Mouse (Mus musculus): ENCODE measurements around the gene 4930558C23Rik. TPM values are rescaled to one million over a fixed set of nuclear protein-coding genes. Genes with fewer than 3 reads are reported as not detected.
A peak's percentile ranks its signal among the peaks of the same experiment; 100 is the strongest.

Gene 4930558C23Rik
- polyA plus RNA-seq, 2 experiments, result not detected

GRCm38 (mm10) chr3:95417866-95418265 lies 15.2 kb upstream of the 4930558C23Rik start:
- H3K4me3 ChIP-seq (ENCODE audit: insufficient read depth in 1 of 2, low read depth in 2 of 2, low read length in 2 of 2), result no peak overlapping the region
- H3K27ac ChIP-seq, result no peak overlapping the region
- no peak overlapping the region for H3K4me2 ChIP-seq (ENCODE audit: low read depth)
- H3K4me1 ChIP-seq (replicated peaks; ENCODE audit: control insufficient read depth in 2 of 2, insufficient read depth in 2 of 2, low read length in 1 of 2), result no peaks in the 10 kb centered on the region
- no peaks in the 10 kb centered on the region for H3K27me3 ChIP-seq (ENCODE audit: control insufficient read depth, insufficient read depth, low read length)
- no peak for TF ChIP-seq CTCF (IDR thresholded peaks at IDR 0.05; ENCODE audit: low read depth)
- DNase-seq (ENCODE audit: low read depth in 3 of 3, low spot score in 3 of 3) (no peak), ATAC-seq (ENCODE audit: insufficient read depth) (no peak)
- 74% methylated on average over 6 of the region's 6 CpGs for WGBS (ENCODE audit: insufficient replicate concordance)
- H3K36me3 ChIP-seq (replicated peaks; ENCODE audit: control insufficient read depth, insufficient read depth, low read depth), result no peaks in the 10 kb centered on the region
- no peaks in the 10 kb centered on the region for H3K9me3 ChIP-seq (ENCODE audit: control insufficient read depth, low read length)
- no peak overlapping the region for H3K9ac ChIP-seq (replicated peaks)

GRCm38 (mm10) chr3:95412268-95412667 lies 9.6 kb upstream of the 4930558C23Rik start:
- H3K36me3 ChIP-seq (replicated peaks; ENCODE audit: control insufficient read depth, insufficient read depth, low read depth), result no peaks in the 10 kb centered on the region
- no peaks in the 10 kb centered on the region for H3K9me3 ChIP-seq (ENCODE audit: control insufficient read depth, low read length)
- 72% methylated on average over 1 of the region's 1 CpGs for WGBS (ENCODE audit: insufficient replicate concordance)
- no peak overlapping the region for H3K4me2 ChIP-seq (ENCODE audit: low read depth)
- ATAC-seq (ENCODE audit: insufficient read depth), result no peak
- H3K4me1 ChIP-seq (replicated peaks; ENCODE audit: control insufficient read depth in 2 of 2, insufficient read depth in 2 of 2, low read length in 1 of 2), result no peaks in the 10 kb centered on the region
- TF ChIP-seq EP300 (IDR thresholded peaks at IDR 0.05; ENCODE audit: low read depth), result no peak
- TF ChIP-seq CTCF (IDR thresholded peaks at IDR 0.05; ENCODE audit: low read depth), result no peak
- H3K27me3 ChIP-seq (ENCODE audit: control insufficient read depth, insufficient read depth, low read length), result no peaks in the 10 kb centered on the region
- no peak for DNase-seq (ENCODE audit: low read depth in 3 of 3, low spot score in 3 of 3)
- H3K4me3 ChIP-seq (ENCODE audit: insufficient read depth in 1 of 2, low read depth in 2 of 2, low read length in 2 of 2), result no peak overlapping the region
- H3K27ac ChIP-seq, result no peak overlapping the region
- no peak overlapping the region for H3K9ac ChIP-seq (replicated peaks)

- Histone ChIP-seq H3K36me3 (replicated peaks; ENCODE audit: control insufficient read depth, insufficient read depth, low read depth) (no peaks in the 10 kb centered on the region), H3K9ac (replicated peaks) (no peak overlapping the region), H3K4me2 (ENCODE audit: low read depth) (no peak overlapping the region), H3K4me1 (replicated peaks; ENCODE audit: control insufficient read depth in 2 of 2, insufficient read depth in 2 of 2, low read length in 1 of 2) (no peaks in the 10 kb centered on the region), H3K4me3 (ENCODE audit: insufficient read depth in 1 of 2, low read depth in 2 of 2, low read length in 2 of 2) (no peak overlapping the region), H3K9me3 (ENCODE audit: control insufficient read depth, low read length) (no peaks in the 10 kb centered on the region), H3K27ac (no peak overlapping the region), H3K27me3 (ENCODE audit: control insufficient read depth, insufficient read depth, low read length) (no peaks in the 10 kb centered on the region)
- ATAC-seq (ENCODE audit: insufficient read depth), result no peak
- TF ChIP-seq CTCF (IDR thresholded peaks at IDR 0.05; ENCODE audit: low read depth), result no peak
- TF ChIP-seq EP300 (IDR thresholded peaks at IDR 0.05; ENCODE audit: low read depth), result no peak
- no peak for DNase-seq (ENCODE audit: low read depth in 3 of 3, low spot score in 3 of 3)
- WGBS (ENCODE audit: insufficient replicate concordance), result 79% methylated on average over 2 of the region's 2 CpGs
Measured at GRCm38 (mm10) chr3:95408852-95409251, 6.2 kb upstream of the 4930558C23Rik start.

GRCm38 (mm10) chr3:95407728-95408127 lies 5.1 kb upstream of the 4930558C23Rik start:
- no peaks in the 10 kb centered on the region for H3K36me3 ChIP-seq (replicated peaks; ENCODE audit: control insufficient read depth, insufficient read depth, low read depth)
- no peaks in the 10 kb centered on the region for H3K27me3 ChIP-seq (ENCODE audit: control insufficient read depth, insufficient read depth, low read length)
- H3K4me3 ChIP-seq (ENCODE audit: insufficient read depth in 1 of 2, low read depth in 2 of 2, low read length in 2 of 2), result no peak overlapping the region
- 59% methylated on average over 1 of the region's 1 CpGs for WGBS (ENCODE audit: insufficient replicate concordance)
- no peak for TF ChIP-seq EP300 (IDR thresholded peaks at IDR 0.05; ENCODE audit: low read depth)
- TF ChIP-seq CTCF (IDR thresholded peaks at IDR 0.05; ENCODE audit: low read depth), result no peak
- ATAC-seq (ENCODE audit: insufficient read depth), result no peak
- H3K4me1 ChIP-seq (replicated peaks; ENCODE audit: control insufficient read depth in 2 of 2, insufficient read depth in 2 of 2, low read length in 1 of 2), result no peaks in the 10 kb centered on the region
- H3K27ac ChIP-seq, result no peak overlapping the region
- DNase-seq (ENCODE audit: low read depth in 3 of 3, low spot score in 3 of 3), result no peak
- no peaks in the 10 kb centered on the region for H3K9me3 ChIP-seq (ENCODE audit: control insufficient read depth, low read length)
- H3K4me2 ChIP-seq (ENCODE audit: low read depth), result no peak overlapping the region
- no peak overlapping the region for H3K9ac ChIP-seq (replicated peaks)

GRCm38 (mm10) chr3:95394385-95394784 lies 8.3 kb downstream of the 4930558C23Rik start:
- no peak overlapping the region for H3K9ac ChIP-seq (replicated peaks)
- no peak overlapping the region for H3K27ac ChIP-seq
- H3K4me3 ChIP-seq (ENCODE audit: insufficient read depth in 1 of 2, low read depth in 2 of 2, low read length in 2 of 2), result no peak overlapping the region
- ATAC-seq (ENCODE audit: insufficient read depth), result no peak
- no peaks in the 10 kb centered on the region for H3K27me3 ChIP-seq (ENCODE audit: control insufficient read depth, insufficient read depth, low read length)
- WGBS (ENCODE audit: insufficient replicate concordance), result 68% methylated on average over 4 of the region's 4 CpGs
- no peak overlapping the region for H3K4me2 ChIP-seq (ENCODE audit: low read depth)
- peak; percentile 59 for TF ChIP-seq CTCF (IDR thresholded peaks at IDR 0.05; ENCODE audit: low read depth)
- TF ChIP-seq EP300 (IDR thresholded peaks at IDR 0.05; ENCODE audit: low read depth), result no peak
- H3K36me3 ChIP-seq (replicated peaks; ENCODE audit: control insufficient read depth, insufficient read depth, low read depth), result no peaks in the 10 kb centered on the region
- no peaks in the 10 kb centered on the region for H3K4me1 ChIP-seq (replicated peaks; ENCODE audit: control insufficient read depth in 2 of 2, insufficient read depth in 2 of 2, low read length in 1 of 2)
- H3K9me3 ChIP-seq (ENCODE audit: control insufficient read depth, low read length), result peaks cover 2% of the 10 kb centered on the region; the same call in 1 of the 2 replicates
- DNase-seq (ENCODE audit: low read depth in 3 of 3, low spot score in 3 of 3), result peak; percentile 24 to 28 (median 25)

Measured in liver, embryonic 14.5 days (tissue).